Mouse (Mus musculus) midbrain, embryonic 12.5 days (tissue): ENCODE data around the gene Sept9. TPM values are rescaled to one million over a fixed set of nuclear protein-coding genes. Genes with fewer than 3 reads are reported as not detected.
A peak's percentile ranks its signal among the peaks of the same experiment; 100 is the strongest.

Source experiments
- ATAC-seq: fragments of 200-750 bp; cut with Nextera tagmentation; 2 replicates; pipeline ENCODE4 v1.8.0; 2017; ENCODE audit warnings: low read depth, moderate TSS enrichment, moderate library complexity; ENCODE audit not compliant: low FRiP score
- H3K27ac ChIP-seq: fragments of 300-500 bp; sonication (generic); replicated peaks from 2 replicates; pipeline ENCODE4 v1.5.1; 2016; ENCODE audit warnings: mild to moderate bottlenecking
- H3K27me3 ChIP-seq: fragments of 300-500 bp; sonication (generic); 2 replicates; pipeline ENCODE4 v1.6.1; 2016; ENCODE audit warnings: mild to moderate bottlenecking
- H3K36me3 ChIP-seq: fragments of 300-500 bp; sonication (generic); 2 replicates; pipeline ENCODE4 v1.6.1; 2016
- H3K4me1 ChIP-seq: fragments of 300-500 bp; sonication (generic); 2 replicates; pipeline ENCODE4 v1.6.1; 2016
- H3K4me2 ChIP-seq: fragments of 300-500 bp; sonication (generic); replicated peaks from 2 replicates; pipeline ENCODE4 v1.6.1; 2016; ENCODE audit warnings: mild to moderate bottlenecking, moderate library complexity
- H3K4me3 ChIP-seq: fragments of 300-500 bp; sonication (generic); 2 replicates; pipeline ENCODE4 v1.5.1; 2016; ENCODE audit warnings: mild to moderate bottlenecking
- H3K9ac ChIP-seq: fragments of 300-500 bp; sonication (generic); replicated peaks from 2 replicates; pipeline ENCODE4 v1.6.1; 2016; ENCODE audit warnings: mild to moderate bottlenecking, moderate library complexity
- H3K9me3 ChIP-seq: fragments of 300-500 bp; sonication (generic); 2 replicates; pipeline ENCODE4 v1.6.1; 2016; ENCODE audit warnings: mild to moderate bottlenecking
- WGBS: fragments of 180-500 bp; shearing (Covaris S2); methylation state at CpG from one replicate; pipeline ENCODE4 v1.1.7; 2016; 5-methylcytosine and 5-hydroxymethylcytosine counted together
- polyA plus RNA-seq: library from polyadenylated mRNA; unstranded; fragments of >200 nt; fragmentation: Nextera tagmentation; extraction: Ambion mirVana; gene quantifications from 2 replicates; pipeline ENCODE4 v1.2.1, GENCODE M21; 2016

Sept9 gene
- polyA plus RNA-seq, 1 experiment from 2014 or later, result 176 TPM

GRCm38 (mm10) chr11:117249282-117249984, 50.0 kb downstream of the Sept9 start:
- Histone ChIP-seq H3K27ac (peak overlapping the region; percentile 2; the same call in 1 of the 2 replicates), H3K4me1 (peaks cover 24% of the 10 kb centered on the region)

GRCm38 (mm10) chr11:117249985-117250928, 50.8 kb downstream of the Sept9 start:
- H3K27ac ChIP-seq, result no peak overlapping the region
- WGBS, result 90% methylated on average over 22 of the region's 22 CpGs
- H3K4me1 ChIP-seq, result peaks cover 24% of the 10 kb centered on the region
- no peak for ATAC-seq
- no peaks in the 10 kb centered on the region for H3K9me3 ChIP-seq
- no peaks in the 10 kb centered on the region for H3K27me3 ChIP-seq
- H3K36me3 ChIP-seq, result no peaks in the 10 kb centered on the region
- H3K4me2 ChIP-seq, result no peak overlapping the region
- no peak overlapping the region for H3K9ac ChIP-seq
- H3K4me3 ChIP-seq, result no peak overlapping the region

More at GRCm38 (mm10) chr11:117249282-117249984, 50.0 kb downstream of the Sept9 start:
- Histone ChIP-seq H3K4me2 (no peak overlapping the region), H3K27me3 (no peaks in the 10 kb centered on the region), H3K36me3 (no peaks in the 10 kb centered on the region), H3K9ac (no peak overlapping the region), H3K4me3 (no peak overlapping the region), H3K9me3 (no peaks in the 10 kb centered on the region)
- 76% methylated on average over 18 of the region's 18 CpGs for WGBS
- no peak for ATAC-seq

GRCm38 (mm10) chr11:117251755-117252154, 52.3 kb downstream of the Sept9 start:
- 90% methylated on average over 4 of the region's 4 CpGs for WGBS
- Histone ChIP-seq H3K4me2 (no peak overlapping the region), H3K27ac (no peak overlapping the region), H3K27me3 (no peaks in the 10 kb centered on the region), H3K36me3 (no peaks in the 10 kb centered on the region), H3K4me3 (no peak overlapping the region), H3K4me1 (peaks cover 30% of the 10 kb centered on the region), H3K9me3 (no peaks in the 10 kb centered on the region), H3K9ac (no peak overlapping the region)
- no peak for ATAC-seq

- Histone ChIP-seq H3K9ac (no peak overlapping the region), H3K27me3 (no peaks in the 10 kb centered on the region), H3K4me2 (no peak overlapping the region), H3K4me3 (no peak overlapping the region), H3K36me3 (no peaks in the 10 kb centered on the region), H3K4me1 (peaks cover 29% of the 10 kb centered on the region), H3K27ac (no peak overlapping the region), H3K9me3 (0 out of 2 replicates have a peak, but pooled peaks cover 4% of the 10 kb centered on the region)
- WGBS, result 87% methylated on average over 13 of the region's 13 CpGs
- ATAC-seq, result no peak
Measured at GRCm38 (mm10) chr11:117252846-117253245, 53.4 kb downstream of the Sept9 start.

- 72% methylated on average over 18 of the region's 18 CpGs for WGBS
- ATAC-seq, result no peak
- H3K4me1 ChIP-seq, result peaks cover 15% of the 10 kb centered on the region
- H3K27ac ChIP-seq, result no peak overlapping the region
- 0 out of 2 replicates have a peak, but pooled peaks cover 4% of the 10 kb centered on the region for H3K9me3 ChIP-seq
- no peaks in the 10 kb centered on the region for H3K27me3 ChIP-seq
- H3K36me3 ChIP-seq, result no peaks in the 10 kb centered on the region
- H3K9ac ChIP-seq, result no peak overlapping the region
- H3K4me3 ChIP-seq, result no peak overlapping the region
- H3K4me2 ChIP-seq, result no peak overlapping the region
Measured at GRCm38 (mm10) chr11:117254161-117255107, 55.0 kb downstream of the Sept9 start.

- H3K4me1 ChIP-seq, result peaks cover 12% of the 10 kb centered on the region
- no peak overlapping the region for H3K4me2 ChIP-seq
- H3K4me3 ChIP-seq, result no peak overlapping the region
- ATAC-seq, result no peak
- no peaks in the 10 kb centered on the region for H3K36me3 ChIP-seq
- H3K27me3 ChIP-seq, result no peaks in the 10 kb centered on the region
- H3K9ac ChIP-seq, result no peak overlapping the region
- no peak overlapping the region for H3K27ac ChIP-seq
- 0 out of 2 replicates have a peak, but pooled peaks cover 4% of the 10 kb centered on the region for H3K9me3 ChIP-seq
- 90% methylated on average over 3 of the region's 3 CpGs for WGBS
Measured at GRCm38 (mm10) chr11:117255108-117255489, 55.6 kb downstream of the Sept9 start.

GRCm38 (mm10) chr11:117256088-117256487, 56.6 kb downstream of the Sept9 start:
- Histone ChIP-seq H3K9me3 (0 out of 2 replicates have a peak, but pooled peaks cover 4% of the 10 kb centered on the region), H3K4me3 (no peak overlapping the region), H3K27ac (no peak overlapping the region; the same call in 1 of the 2 replicates), H3K27me3 (no peaks in the 10 kb centered on the region), H3K9ac (no peak overlapping the region), H3K4me1 (peaks cover 12% of the 10 kb centered on the region), H3K4me2 (no peak overlapping the region), H3K36me3 (no peaks in the 10 kb centered on the region)
- no peak for ATAC-seq
- 68% methylated on average over 9 of the region's 9 CpGs for WGBS

- H3K27ac ChIP-seq, result no peak overlapping the region
- H3K9ac ChIP-seq, result no peak overlapping the region
- peaks cover 12% of the 10 kb centered on the region for H3K4me1 ChIP-seq
- H3K9me3 ChIP-seq, result 0 out of 2 replicates have a peak, but pooled peaks cover 4% of the 10 kb centered on the region
- H3K27me3 ChIP-seq, result no peaks in the 10 kb centered on the region
- 95% methylated on average over 6 of the region's 6 CpGs for whole genome bisulfite sequencing
- no peak for ATAC-seq
- no peaks in the 10 kb centered on the region for H3K36me3 ChIP-seq
- no peak overlapping the region for H3K4me3 ChIP-seq
- no peak overlapping the region for H3K4me2 ChIP-seq
Measured at GRCm38 (mm10) chr11:117256840-117257239, 57.4 kb downstream of the Sept9 start.

GRCm38 (mm10) chr11:117257266-117257665, 57.8 kb downstream of the Sept9 start:
- ATAC-seq, result no peak
- Histone ChIP-seq H3K27me3 (no peaks in the 10 kb centered on the region), H3K4me2 (no peak overlapping the region), H3K9me3 (0 out of 2 replicates have a peak, but pooled peaks cover 4% of the 10 kb centered on the region), H3K27ac (no peak overlapping the region), H3K4me1 (peaks cover 12% of the 10 kb centered on the region), H3K4me3 (no peak overlapping the region), H3K36me3 (no peaks in the 10 kb centered on the region), H3K9ac (no peak overlapping the region)
- 100% methylated on average over 1 of the region's 1 CpGs for WGBS

GRCm38 (mm10) chr11:117257842-117258241, 58.4 kb downstream of the Sept9 start:
- no peak for ATAC-seq
- Histone ChIP-seq H3K4me2 (no peak overlapping the region), H3K4me3 (no peak overlapping the region), H3K9me3 (0 out of 2 replicates have a peak, but pooled peaks cover 4% of the 10 kb centered on the region), H3K27ac (no peak overlapping the region), H3K27me3 (no peaks in the 10 kb centered on the region), H3K4me1 (peaks cover 12% of the 10 kb centered on the region), H3K36me3 (no peaks in the 10 kb centered on the region), H3K9ac (no peak overlapping the region)
